Mouse (Mus musculus): ENCODE results near the gene Smpd2. TPM values are rescaled to one million over a fixed set of nuclear protein-coding genes. Genes with fewer than 3 reads are reported as not detected.
A peak's percentile ranks its signal among the peaks of the same experiment; 100 is the strongest.

Smpd2 gene
- polyA plus RNA-seq, 2 experiments = 7.1 to 8.6 TPM

DNA sequence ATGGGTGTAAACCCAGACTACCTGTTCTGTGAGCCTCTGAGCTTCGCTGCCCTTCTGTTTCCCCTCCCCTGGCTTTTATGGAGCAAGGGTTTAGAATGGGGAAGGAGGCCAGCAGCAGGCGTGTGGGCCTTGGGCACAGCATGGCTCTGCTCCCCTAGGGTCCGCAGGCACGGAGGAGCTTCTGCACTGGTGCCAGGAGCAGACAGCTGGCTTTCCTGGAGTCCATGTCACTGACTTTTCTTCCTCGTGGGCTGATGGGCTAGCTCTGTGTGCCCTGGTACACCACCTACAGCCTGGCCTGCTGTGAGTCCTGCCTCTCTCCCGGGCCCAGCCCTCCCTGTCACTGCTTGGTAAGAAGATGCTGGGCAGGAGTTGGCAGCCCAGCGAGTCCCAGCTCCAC, 7.7 kb downstream of the Smpd2 start:
- Histone ChIP-seq H3K9ac (replicated peaks) (no peak overlapping the region), H3K27me3 (ENCODE audit: control insufficient read depth, insufficient read depth, low read length) (no peaks in the 10 kb centered on the region), H3K36me3 (replicated peaks; ENCODE audit: control insufficient read depth, insufficient read depth, low read depth) (no peaks in the 10 kb centered on the region), H3K9me3 (ENCODE audit: control insufficient read depth, low read length) (no peaks in the 10 kb centered on the region), H3K4me1 (replicated peaks; ENCODE audit: control insufficient read depth in 2 of 2, insufficient read depth in 2 of 2, low read length in 1 of 2) (peaks cover 0 to 10% of the 10 kb centered on the region in 2 experiments; a peak in 2 of 4 replicates), H3K4me3 (ENCODE audit: insufficient read depth in 1 of 2, low read depth in 2 of 2, low read length in 2 of 2) (no peak overlapping the region), H3K27ac (no peak overlapping the region), H3K4me2 (ENCODE audit: low read depth) (no peak overlapping the region)
- TF ChIP-seq EP300 (IDR thresholded peaks at IDR 0.05; ENCODE audit: low read depth) = no peak
- TF ChIP-seq CTCF (IDR thresholded peaks at IDR 0.05; ENCODE audit: low read depth) = no peak
- no peak for DNase-seq (ENCODE audit: low read depth in 3 of 3, low spot score in 3 of 3)
- no peak for ATAC-seq (ENCODE audit: insufficient read depth)
- 70% methylated on average over 7 of the region's 7 CpGs for WGBS (ENCODE audit: insufficient replicate concordance)

DNA sequence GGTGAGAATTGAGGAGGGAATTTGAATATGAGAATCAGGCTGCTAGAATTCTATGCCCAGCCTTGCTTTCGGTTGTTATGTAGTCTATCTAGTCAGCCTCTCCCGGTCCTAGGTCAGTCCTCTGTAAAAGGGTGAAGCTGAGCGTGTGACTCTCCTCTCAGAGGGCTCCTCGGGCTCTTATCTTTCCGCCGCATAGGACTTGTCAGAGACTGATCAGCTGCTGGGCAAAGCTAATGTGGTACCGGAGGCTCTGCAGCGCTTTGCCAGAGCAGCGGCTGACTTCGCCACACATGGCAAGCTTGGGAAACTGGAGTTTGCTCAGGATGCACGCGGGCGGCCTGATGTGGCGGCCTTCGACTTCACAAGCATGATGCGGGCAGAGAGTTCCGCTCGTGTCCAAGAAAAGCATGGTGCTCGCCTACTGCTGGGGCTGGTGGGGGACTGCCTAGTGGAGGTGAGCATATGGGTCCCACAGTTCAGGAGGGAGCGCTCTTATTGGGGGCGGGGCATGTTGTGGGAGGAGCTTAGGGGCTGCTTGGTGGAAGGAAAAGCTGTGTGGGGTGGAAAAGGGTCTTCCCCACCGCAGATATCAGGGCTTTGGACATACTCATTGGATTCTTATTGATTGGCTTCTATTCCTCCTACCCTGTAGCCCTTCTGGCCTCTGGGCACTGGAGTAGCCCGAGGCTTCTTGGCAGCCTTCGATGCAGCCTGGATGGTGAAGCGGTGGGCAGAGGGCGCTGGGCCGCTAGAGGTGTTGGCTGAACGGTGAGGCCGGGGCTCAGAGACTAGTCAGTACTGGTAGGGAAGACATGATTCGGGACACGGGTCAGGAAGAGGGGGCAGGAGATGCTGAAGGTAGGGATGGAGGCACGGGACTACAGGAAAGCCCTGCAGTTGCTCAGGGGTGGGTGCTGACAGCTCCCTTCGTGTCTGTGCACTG, 9.0 kb downstream of the Smpd2 start:
- no peaks in the 10 kb centered on the region for H3K9me3 ChIP-seq (ENCODE audit: control insufficient read depth, low read length)
- peaks cover 6 to 19% of the 10 kb centered on the region in 2 experiments for H3K4me1 ChIP-seq (replicated peaks; ENCODE audit: control insufficient read depth in 2 of 2, insufficient read depth in 2 of 2, low read length in 1 of 2)
- no peaks in the 10 kb centered on the region for H3K36me3 ChIP-seq (replicated peaks; ENCODE audit: control insufficient read depth, insufficient read depth, low read depth)
- peak overlapping the region; percentile 20 for H3K4me2 ChIP-seq (ENCODE audit: low read depth)
- no peak overlapping the region for H3K4me3 ChIP-seq (ENCODE audit: insufficient read depth in 1 of 2, low read depth in 2 of 2, low read length in 2 of 2)
- TF ChIP-seq EP300 (IDR thresholded peaks at IDR 0.05; ENCODE audit: low read depth) (no peak), CTCF (IDR thresholded peaks at IDR 0.05; ENCODE audit: low read depth) (peak; percentile 24; the same call in 1 of the 2 replicates)
- ATAC-seq (ENCODE audit: insufficient read depth) = peak; percentile 59
- H3K9ac ChIP-seq (replicated peaks) = no peak overlapping the region
- 40% methylated on average over 33 of the region's 33 CpGs for WGBS (ENCODE audit: insufficient replicate concordance)
- DNase-seq (ENCODE audit: low read depth in 3 of 3, low spot score in 3 of 3) = peak in 2 of 3 experiments; percentile 49 to 52
- H3K27me3 ChIP-seq (ENCODE audit: control insufficient read depth, insufficient read depth, low read length) = no peaks in the 10 kb centered on the region
- H3K27ac ChIP-seq = no peak overlapping the region

DNA sequence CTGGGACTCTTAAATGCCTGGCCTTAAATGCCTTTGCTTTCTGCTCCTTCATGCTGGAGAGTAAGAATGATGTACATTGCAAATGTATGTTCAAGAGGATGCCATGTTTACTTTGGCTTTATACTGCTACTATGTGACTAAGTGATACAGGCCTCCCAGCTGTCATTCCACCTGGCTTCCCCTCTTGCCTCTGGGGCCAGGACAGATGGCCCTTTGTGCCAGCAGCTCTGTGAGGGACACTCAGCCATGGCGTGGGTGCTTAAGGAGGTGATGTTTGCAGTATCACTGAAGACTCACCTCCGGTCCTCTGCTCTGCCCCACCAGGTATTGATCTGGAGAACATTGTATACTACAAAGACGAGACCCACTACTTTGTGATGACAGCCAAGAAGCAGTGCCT, 10.2 kb downstream of the Smpd2 start:
- no peak overlapping the region for H3K9ac ChIP-seq (replicated peaks)
- 66% methylated on average over 3 of the region's 3 CpGs for WGBS (ENCODE audit: insufficient replicate concordance)

DNA sequence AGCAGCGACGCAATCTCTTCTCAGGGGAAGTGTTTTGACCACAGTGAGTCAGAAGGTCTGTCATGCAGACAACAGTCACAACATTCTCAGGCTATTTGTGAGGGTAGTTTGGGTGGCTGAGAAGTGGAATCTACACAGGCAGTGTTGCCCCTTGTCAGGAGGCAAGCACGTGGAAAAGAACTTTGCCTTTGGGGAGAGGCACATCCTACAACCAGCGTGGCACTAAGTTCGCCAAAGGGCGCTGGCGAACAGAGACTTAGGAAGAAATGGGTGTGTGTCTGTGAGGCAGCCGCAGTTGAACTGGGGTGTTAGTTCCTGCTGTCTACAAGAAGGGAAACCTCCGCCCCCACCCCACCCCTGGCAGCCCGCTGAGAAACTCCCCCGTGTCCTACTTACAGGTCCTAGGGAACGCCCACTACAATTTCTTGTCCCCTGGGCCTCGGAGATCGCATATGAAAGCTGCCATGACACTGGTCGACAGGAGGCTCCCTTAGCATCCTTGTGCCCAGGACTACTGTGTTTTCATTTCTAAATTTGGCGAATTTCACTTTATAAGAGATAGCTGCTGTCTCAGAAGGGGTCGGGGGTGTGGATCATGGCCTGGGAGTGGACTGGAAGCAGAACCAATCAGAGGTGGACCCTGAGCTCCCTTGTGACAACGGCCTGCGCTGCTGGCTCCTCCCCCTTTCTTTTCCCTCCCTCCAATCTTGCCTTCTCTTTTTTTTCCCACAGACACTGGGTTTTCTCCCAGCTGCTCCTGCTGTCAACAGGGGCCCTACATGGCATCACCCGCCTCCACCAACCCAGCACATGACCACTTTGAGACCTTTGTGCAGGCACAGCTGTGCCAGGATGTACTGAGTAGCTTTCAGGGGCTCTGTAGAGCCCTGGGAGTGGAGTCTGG, 12.6 kb downstream of the Smpd2 start:
- 0 out of 2 replicates have a peak, but pooled peaks have one; percentile 13 for TF ChIP-seq CTCF (IDR thresholded peaks at IDR 0.05; ENCODE audit: low read depth)
- no peak for TF ChIP-seq EP300 (IDR thresholded peaks at IDR 0.05; ENCODE audit: low read depth)
- DNase-seq (ENCODE audit: low read depth in 3 of 3, low spot score in 3 of 3) = peak in 1 of 3 experiments; percentile 43
- peak; percentile 53 for ATAC-seq (ENCODE audit: insufficient read depth)
- Histone ChIP-seq H3K9me3 (ENCODE audit: control insufficient read depth, low read length) (no peaks in the 10 kb centered on the region), H3K36me3 (replicated peaks; ENCODE audit: control insufficient read depth, insufficient read depth, low read depth) (no peaks in the 10 kb centered on the region), H3K27ac (no peak overlapping the region; the same call in 1 of the 2 replicates), H3K4me2 (ENCODE audit: low read depth) (peak overlapping the region; percentile 79), H3K4me3 (ENCODE audit: insufficient read depth in 1 of 2, low read depth in 2 of 2, low read length in 2 of 2) (peak overlapping the region; percentile 54 to 66), H3K9ac (replicated peaks) (peak overlapping the region; percentile 47), H3K4me1 (replicated peaks; ENCODE audit: control insufficient read depth in 2 of 2, insufficient read depth in 2 of 2, low read length in 1 of 2) (peaks cover 34 to 50% of the 10 kb centered on the region in 2 experiments), H3K27me3 (ENCODE audit: control insufficient read depth, insufficient read depth, low read length) (no peaks in the 10 kb centered on the region)
- 4% methylated on average over 20 of the region's 20 CpGs for WGBS (ENCODE audit: insufficient replicate concordance)

More for the DNA sequence above, 10.2 kb downstream of the Smpd2 start:
- Histone ChIP-seq H3K4me3 (ENCODE audit: insufficient read depth in 1 of 2, low read depth in 2 of 2, low read length in 2 of 2) (no peak overlapping the region), H3K36me3 (replicated peaks; ENCODE audit: control insufficient read depth, insufficient read depth, low read depth) (no peaks in the 10 kb centered on the region), H3K27me3 (ENCODE audit: control insufficient read depth, insufficient read depth, low read length) (no peaks in the 10 kb centered on the region), H3K27ac (no peak overlapping the region), H3K9me3 (ENCODE audit: control insufficient read depth, low read length) (no peaks in the 10 kb centered on the region), H3K4me2 (ENCODE audit: low read depth) (no peak overlapping the region), H3K4me1 (replicated peaks; ENCODE audit: control insufficient read depth in 2 of 2, insufficient read depth in 2 of 2, low read length in 1 of 2) (peaks cover 18 to 29% of the 10 kb centered on the region in 2 experiments)
- no peak for DNase-seq (ENCODE audit: low read depth in 3 of 3, low spot score in 3 of 3)
- TF ChIP-seq EP300 (IDR thresholded peaks at IDR 0.05; ENCODE audit: low read depth) (no peak), CTCF (IDR thresholded peaks at IDR 0.05; ENCODE audit: low read depth) (no peak)
- ATAC-seq (ENCODE audit: insufficient read depth) = no peak

Data from liver, embryonic 14.5 days (tissue).